Mouse (Mus musculus) heart, embryonic 14.5 days (tissue): ENCODE measurements at regions not wholly inside any gene's neighbourhood (a gene's known extent, or its start where the extent isn't known, plus 50 kb on each side); places are given as distances from the start of the nearest gene placed in this dataset.
A peak's percentile ranks its signal among the peaks of the same experiment; 100 is the strongest.

Experiments
- ATAC-seq: fragments of 200-750 bp; cut with Nextera tagmentation; 2 replicates; pipeline ENCODE4 v1.8.0; 2017; ENCODE audit warnings: low read depth, moderate TSS enrichment; ENCODE audit not compliant: insufficient number of reproducible peaks, insufficient read depth, low FRiP score
- H3K27ac ChIP-seq, 2 experiments: fragments of 200-500 bp in 1 of 2; fragments of 300-500 bp in 1 of 2; sonication (generic) in 1 of 2; replicated peaks in 1 of 2; 2 replicates each; pipeline ENCODE4 v1.5.1; 2012 to 2014; ENCODE audit warnings: low read depth in 2 of 2, low read length in 2 of 2, control low read depth in 1 of 2, mild to moderate bottlenecking in 1 of 2, mixed read lengths in 1 of 2; ENCODE audit not compliant: control insufficient read depth in 1 of 2, insufficient read depth in 1 of 2
- H3K27me3 ChIP-seq: fragments of 300-500 bp; sonication (generic); 2 replicates; pipeline ENCODE4 v1.6.1; 2014; ENCODE audit warnings: mild to moderate bottlenecking, low read length, control low read depth; ENCODE audit not compliant: control insufficient read depth, insufficient read depth
- H3K36me3 ChIP-seq: fragments of 300-500 bp; sonication (generic); 2 replicates; pipeline ENCODE4 v1.6.1; 2014; ENCODE audit warnings: mild to moderate bottlenecking, control low read depth, low read length, mixed read lengths; ENCODE audit not compliant: control insufficient read depth, insufficient read depth
- H3K4me1 ChIP-seq, 2 experiments: fragments of 200-500 bp in 1 of 2; fragments of 300-500 bp in 1 of 2; sonication (generic) in 1 of 2; 2 replicates each; pipeline ENCODE4 v1.6.1; 2012 to 2014; ENCODE audit warnings: low read length in 2 of 2, control low read depth in 1 of 2, mixed read lengths in 1 of 2; ENCODE audit not compliant: control insufficient read depth in 2 of 2, insufficient read depth in 2 of 2
- H3K4me2 ChIP-seq: fragments of 300-500 bp; sonication (generic); 2 replicates; pipeline ENCODE4 v1.6.1; 2014; ENCODE audit warnings: mild to moderate bottlenecking, low read length
- H3K4me3 ChIP-seq, 2 experiments: fragments of 200-500 bp in 1 of 2; fragments of 300-500 bp in 1 of 2; sonication (generic) in 1 of 2; 2 replicates each; pipeline ENCODE4 v1.5.1; 2012 to 2014; ENCODE audit warnings: low read length in 2 of 2, mild to moderate bottlenecking in 2 of 2, control low read depth in 1 of 2, low read depth in 1 of 2, moderate library complexity in 1 of 2; ENCODE audit not compliant: control insufficient read depth in 1 of 2, insufficient read depth in 1 of 2
- H3K9ac ChIP-seq: fragments of 300-500 bp; sonication (generic); 2 replicates; pipeline ENCODE4 v1.6.1; 2014; ENCODE audit warnings: mild to moderate bottlenecking, low read length
- H3K9me3 ChIP-seq: fragments of 300-500 bp; sonication (generic); 2 replicates; pipeline ENCODE4 v1.6.1; 2016; ENCODE audit warnings: low read length, control low read depth; ENCODE audit not compliant: control insufficient read depth
- WGBS: fragments of 180-500 bp; shearing (Covaris S2); extraction: QIAGEN DNeasy Blood & Tissue Kit; methylation state at CpG from one replicate; pipeline ENCODE4 v1.1.7; 2014; 5-methylcytosine and 5-hydroxymethylcytosine counted together

DNA sequence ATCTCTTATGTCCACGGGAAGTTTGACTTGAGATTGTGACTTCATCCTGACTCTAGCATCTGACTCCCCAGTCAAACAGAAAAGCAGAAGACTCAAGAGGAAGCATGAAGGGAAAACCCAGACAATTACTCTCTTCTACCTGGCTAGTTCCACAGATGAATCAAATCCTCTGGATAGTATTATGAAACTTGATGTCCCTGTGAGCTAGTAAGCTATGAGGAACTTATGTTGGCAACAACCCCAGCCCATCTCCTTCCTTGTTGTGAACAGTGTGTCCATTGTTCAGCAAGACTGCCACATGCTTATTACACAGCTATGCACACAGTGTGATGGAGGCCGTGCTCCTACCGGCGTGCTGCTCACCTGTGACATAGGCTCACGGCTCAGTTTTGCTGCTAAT lies 98.4 kb upstream of the Agr3 start:
- Histone ChIP-seq H3K9ac (no peak overlapping the region), H3K27me3 (no peaks in the 10 kb centered on the region), H3K36me3 (no peaks in the 10 kb centered on the region), H3K4me3 (no peak overlapping the region), H3K4me1 (peaks cover 0 to 2% of the 10 kb centered on the region in 2 experiments; a peak in 1 of 4 replicates), H3K27ac (no peak overlapping the region), H3K4me2 (no peak overlapping the region), H3K9me3 (no peaks in the 10 kb centered on the region)
- ATAC-seq, result no peak
- whole genome bisulfite sequencing, result 83% methylated on average over 5 of the region's 5 CpGs

DNA sequence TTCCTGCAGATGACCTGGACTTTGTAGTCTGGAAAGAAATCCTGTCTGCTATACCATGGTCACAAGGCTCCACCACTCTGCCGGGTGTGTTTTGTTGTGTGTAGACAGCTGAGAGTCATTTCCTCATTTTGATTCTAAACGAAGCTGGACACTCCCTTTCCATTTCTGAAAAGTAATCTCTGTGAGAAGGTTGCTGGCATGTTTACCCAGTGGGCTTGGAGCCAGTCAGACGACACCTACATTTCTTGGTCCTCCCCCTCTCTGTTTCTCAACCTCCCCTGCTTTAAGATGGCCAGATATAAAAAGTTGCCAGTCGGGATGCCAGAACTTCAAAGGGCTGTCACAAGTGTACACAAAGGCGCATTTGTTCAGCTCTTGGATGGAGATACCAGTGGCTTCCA lies 100.8 kb upstream of the Agr3 start:
- Histone ChIP-seq H3K36me3 (no peaks in the 10 kb centered on the region), H3K4me2 (no peak overlapping the region)
- WGBS, result 35% methylated on average over 5 of the region's 5 CpGs

DNA sequence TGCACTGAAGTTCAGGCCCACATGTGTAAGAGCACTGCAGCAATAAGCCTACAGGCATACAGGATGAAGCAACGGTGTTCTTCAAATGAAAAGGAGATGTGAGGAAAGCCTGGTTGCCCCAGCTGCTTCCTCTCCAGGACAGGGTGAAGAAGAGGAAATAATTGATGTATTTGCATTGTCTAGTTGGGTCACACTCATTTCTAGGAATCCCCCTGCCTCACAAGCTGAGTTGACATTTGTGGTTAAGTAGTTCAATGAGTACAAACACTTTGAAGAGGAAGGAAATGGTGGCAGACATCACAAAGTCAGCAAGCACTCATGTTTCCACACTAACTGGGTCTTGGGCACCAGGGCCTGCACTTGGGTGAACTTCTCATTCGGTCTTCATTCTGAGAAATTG lies 126.2 kb upstream of the Agr3 start:
- WGBS, result 83% methylated on average over 2 of the region's 2 CpGs
- Histone ChIP-seq H3K27ac (no peak overlapping the region), H3K36me3 (no peaks in the 10 kb centered on the region), H3K4me2 (no peak overlapping the region), H3K9me3 (no peaks in the 10 kb centered on the region), H3K27me3 (no peaks in the 10 kb centered on the region), H3K4me3 (no peak overlapping the region), H3K9ac (no peak overlapping the region), H3K4me1 (no peaks in the 10 kb centered on the region)
- ATAC-seq, result no peak

More for the DNA sequence above, 100.8 kb upstream of the Agr3 start:
- ATAC-seq, result 0 out of 2 replicates have a peak, but pooled peaks have one; percentile 61
- Histone ChIP-seq H3K9ac (no peak overlapping the region), H3K4me1 (peaks cover 2 to 7% of the 10 kb centered on the region in 2 experiments; a peak in 3 of 4 replicates), H3K27ac (0 out of 4 replicates have a peak overlapping the region, but pooled peaks of 1 of the 2 experiments have one; percentile 42), H3K9me3 (no peaks in the 10 kb centered on the region), H3K27me3 (no peaks in the 10 kb centered on the region), H3K4me3 (no peak overlapping the region)

DNA sequence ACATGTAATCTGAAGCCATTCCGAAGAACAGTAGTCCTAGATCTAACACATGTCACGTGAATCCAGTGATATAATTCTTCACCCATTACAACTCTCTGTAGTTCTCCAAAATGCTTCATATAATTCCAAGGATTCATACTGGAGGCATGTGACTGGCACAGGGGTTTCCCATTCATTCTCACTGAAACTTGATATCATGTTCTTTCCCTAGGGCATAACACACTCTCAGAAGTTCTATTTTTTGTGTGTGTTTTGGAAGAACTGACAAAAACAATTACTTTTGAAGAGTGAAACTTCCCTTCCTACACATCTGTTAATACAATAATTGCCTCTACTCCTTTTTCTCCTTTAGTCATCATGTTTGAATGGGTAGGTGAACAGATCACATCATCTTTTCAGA lies 150.0 kb upstream of the Agr3 start:
- WGBS, result 79% methylated on average over 2 of the region's 2 CpGs
- H3K36me3 ChIP-seq, result no peaks in the 10 kb centered on the region
- no peak overlapping the region for H3K27ac ChIP-seq
- no peak overlapping the region for H3K4me3 ChIP-seq
- H3K4me1 ChIP-seq, result peaks cover 0 to 4% of the 10 kb centered on the region in 2 experiments; a peak in 3 of 4 replicates
- H3K9me3 ChIP-seq, result no peaks in the 10 kb centered on the region
- ATAC-seq, result no peak
- no peaks in the 10 kb centered on the region for H3K27me3 ChIP-seq
- no peak overlapping the region for H3K9ac ChIP-seq
- no peak overlapping the region for H3K4me2 ChIP-seq

DNA sequence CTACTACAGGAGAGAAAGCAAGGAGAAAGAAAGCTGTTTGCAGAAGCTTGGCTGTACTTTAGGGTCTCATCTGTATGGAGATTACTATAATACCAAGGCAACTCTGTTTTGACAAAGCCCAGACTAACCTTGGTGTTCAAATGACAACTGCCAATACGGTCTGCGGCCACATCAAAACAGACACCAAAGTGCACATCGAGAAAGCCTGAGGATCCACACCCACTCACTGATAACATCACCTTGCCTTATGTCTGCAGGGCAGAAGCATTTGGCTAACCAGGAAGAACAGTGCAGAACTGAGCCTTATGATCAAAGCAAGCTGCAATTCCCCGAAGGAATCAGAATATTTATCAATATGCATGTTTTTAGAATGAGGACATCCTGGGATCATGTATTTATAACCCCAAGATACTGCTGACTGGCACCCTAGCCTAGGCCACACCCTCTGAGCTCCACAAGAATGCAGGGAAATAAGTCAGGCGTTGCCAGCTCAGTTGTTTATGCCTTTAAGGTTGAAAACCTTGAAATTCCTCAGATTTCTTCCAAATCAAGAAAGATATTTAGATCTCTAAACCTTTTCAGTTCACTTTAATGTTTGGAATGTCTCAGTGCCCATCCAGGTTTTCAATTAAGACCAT lies 154.9 kb upstream of the Agr3 start:
- Histone ChIP-seq H3K4me3 (no peak overlapping the region), H3K27ac (no peak overlapping the region), H3K9ac (no peak overlapping the region), H3K9me3 (no peaks in the 10 kb centered on the region), H3K27me3 (no peaks in the 10 kb centered on the region), H3K4me2 (no peak overlapping the region), H3K4me1 (peaks cover 0 to 5% of the 10 kb centered on the region in 2 experiments; a peak in 3 of 4 replicates), H3K36me3 (no peaks in the 10 kb centered on the region)
- 30% methylated on average over 5 of the region's 5 CpGs for WGBS
- ATAC-seq, result no peak

DNA sequence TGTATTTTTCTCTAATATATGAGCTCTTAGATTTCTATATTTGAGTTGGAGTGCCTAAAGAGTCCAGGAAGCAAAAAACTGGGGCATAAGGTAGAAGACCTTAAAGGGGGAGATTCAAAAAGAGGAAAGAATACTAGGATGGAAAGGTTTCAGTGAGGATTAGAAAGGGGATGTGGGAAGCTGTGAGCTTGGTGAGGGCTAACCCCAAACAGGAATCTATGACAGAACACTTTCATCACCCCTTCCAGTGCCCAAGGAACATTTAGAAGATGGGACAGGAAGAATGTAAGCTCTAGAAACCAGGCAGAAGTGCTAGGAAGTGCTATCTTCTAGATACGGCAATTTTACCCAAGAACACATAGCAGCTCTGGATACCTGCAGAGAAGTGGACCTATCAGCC lies 166.5 kb upstream of the Agr3 start:
- Histone ChIP-seq H3K4me2 (no peak overlapping the region), H3K9ac (no peak overlapping the region), H3K4me3 (no peak overlapping the region), H3K9me3 (peaks cover 7% of the 10 kb centered on the region; the same call in 1 of the 2 replicates), H3K36me3 (no peaks in the 10 kb centered on the region), H3K4me1 (no peaks in the 10 kb centered on the region), H3K27ac (no peak overlapping the region), H3K27me3 (no peaks in the 10 kb centered on the region)
- ATAC-seq, result no peak
- WGBS, result 71% methylated on average over 1 of the region's 1 CpGs

DNA sequence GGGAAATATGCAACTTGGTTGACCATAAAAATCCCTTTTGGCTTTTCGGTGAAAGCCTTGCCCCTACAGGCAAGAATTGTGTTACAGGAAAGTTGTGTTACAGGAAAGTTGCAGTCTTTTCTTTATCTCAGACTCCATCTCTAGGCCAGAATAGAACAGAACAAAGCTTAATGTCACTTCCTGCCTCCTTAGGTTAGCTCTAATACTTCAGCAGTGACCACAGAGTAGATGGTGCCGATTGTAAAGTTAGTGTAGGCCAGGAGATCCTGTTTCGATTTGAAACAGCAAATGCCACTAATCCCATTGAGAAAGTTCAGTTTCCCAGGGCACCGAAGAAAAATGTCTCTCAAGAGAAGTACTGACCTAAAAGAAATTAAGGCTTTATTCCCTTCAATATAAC lies 170.3 kb upstream of the Agr3 start:
- 82% methylated on average over 4 of the region's 4 CpGs for WGBS
- no peak for ATAC-seq

DNA sequence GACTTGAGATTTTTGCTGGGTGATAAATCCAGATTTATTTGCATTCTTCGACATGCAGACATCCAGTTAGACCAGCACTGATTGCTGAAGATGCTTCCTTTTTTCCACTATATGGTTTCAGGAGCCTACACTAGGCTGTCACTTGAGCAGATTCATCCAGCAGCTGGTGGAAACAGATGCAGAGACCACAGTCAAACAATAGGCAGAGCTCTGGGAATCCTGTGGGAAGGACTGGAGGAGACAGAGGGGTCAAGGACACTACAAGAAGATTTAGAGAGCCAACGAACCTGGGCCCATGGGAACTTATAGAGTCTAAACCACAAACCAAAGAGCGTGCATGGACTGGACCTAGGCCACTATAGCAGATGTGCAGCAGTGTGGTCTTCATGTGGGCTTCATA lies 177.4 kb upstream of the Agr3 start:
- ATAC-seq, result no peak
- no peaks in the 10 kb centered on the region for H3K36me3 ChIP-seq
- H3K4me1 ChIP-seq, result no peaks in the 10 kb centered on the region
- 71% methylated on average over 3 of the region's 3 CpGs for WGBS
- no peak overlapping the region for H3K4me2 ChIP-seq
- no peak overlapping the region for H3K9ac ChIP-seq
- no peak overlapping the region for H3K4me3 ChIP-seq
- 0 out of 2 replicates have a peak, but pooled peaks cover 4% of the 10 kb centered on the region for H3K9me3 ChIP-seq
- no peak overlapping the region for H3K27ac ChIP-seq
- H3K27me3 ChIP-seq, result no peaks in the 10 kb centered on the region

More for the DNA sequence above, 170.3 kb upstream of the Agr3 start:
- H3K27ac ChIP-seq, result no peak overlapping the region
- no peak overlapping the region for H3K4me2 ChIP-seq
- H3K36me3 ChIP-seq, result no peaks in the 10 kb centered on the region
- no peak overlapping the region for H3K4me3 ChIP-seq
- H3K9ac ChIP-seq, result no peak overlapping the region
- H3K4me1 ChIP-seq, result no peaks in the 10 kb centered on the region
- H3K9me3 ChIP-seq, result peaks cover 12% of the 10 kb centered on the region
- no peaks in the 10 kb centered on the region for H3K27me3 ChIP-seq
